Mouse (Mus musculus) forebrain, embryonic 15.5 days (tissue): ENCODE data around the gene Dach1. TPM values are rescaled to one million over a fixed set of nuclear protein-coding genes. Genes with fewer than 3 reads are reported as not detected.

Experiments used
- ATAC-seq: fragments of 200-750 bp; cut with Nextera tagmentation; replicated peaks from 2 replicates; pipeline ENCODE4 v1.8.0; 2017; ENCODE audit warnings: mild to moderate bottlenecking, moderate TSS enrichment, moderate library complexity
- H3K27ac ChIP-seq: fragments of 300-500 bp; sonication (generic); replicated peaks from 2 replicates; pipeline ENCODE4 v1.5.1; 2015; ENCODE audit warnings: mild to moderate bottlenecking, inconsistent platforms
- H3K27me3 ChIP-seq: fragments of 300-500 bp; sonication (generic); 2 replicates; pipeline ENCODE4 v1.6.1; 2015; ENCODE audit warnings: inconsistent platforms
- H3K36me3 ChIP-seq: fragments of 300-500 bp; sonication (generic); 2 replicates; pipeline ENCODE4 v1.6.1; 2015; ENCODE audit warnings: mild to moderate bottlenecking, inconsistent platforms
- H3K4me1 ChIP-seq: fragments of 300-500 bp; sonication (generic); 2 replicates; pipeline ENCODE4 v1.6.1; 2015; ENCODE audit warnings: inconsistent platforms
- H3K4me2 ChIP-seq: fragments of 300-500 bp; sonication (generic); replicated peaks from 2 replicates; pipeline ENCODE4 v1.6.1; 2015; ENCODE audit warnings: mild to moderate bottlenecking, inconsistent platforms
- H3K4me3 ChIP-seq: fragments of 300-500 bp; sonication (generic); 2 replicates; pipeline ENCODE4 v1.5.1; 2015; ENCODE audit warnings: mild to moderate bottlenecking, inconsistent platforms
- H3K9ac ChIP-seq: fragments of 300-500 bp; sonication (generic); replicated peaks from 2 replicates; pipeline ENCODE4 v1.6.1; 2015; ENCODE audit warnings: mild to moderate bottlenecking, inconsistent platforms
- H3K9me3 ChIP-seq: fragments of 300-500 bp; sonication (generic); 2 replicates; pipeline ENCODE4 v1.6.1; 2016; ENCODE audit warnings: inconsistent platforms
- WGBS: fragments of 180-500 bp; shearing (Covaris S2); methylation state at CpG from one replicate; pipeline ENCODE4 v1.1.7; 2015; ENCODE audit warnings: mixed read lengths; 5-methylcytosine and 5-hydroxymethylcytosine counted together
- polyA plus RNA-seq: library from polyadenylated mRNA; unstranded; fragments of >200 nt; fragmentation: Nextera tagmentation; extraction: Ambion mirVana; gene quantifications from 2 replicates; pipeline ENCODE4 v1.2.1, GENCODE M21; 2015

The Dach1 gene
- polyA plus RNA-seq, 1 experiment from 2014 or later, result 7.8 TPM

GRCm38 (mm10) chr14:97881976-97882375 is 287.6 kb downstream of the Dach1 start:
- H3K4me2 ChIP-seq, result no peak overlapping the region
- 40% methylated on average over 1 of the region's 1 CpGs for WGBS
- H3K9me3 ChIP-seq, result no peaks in the 10 kb centered on the region
- H3K36me3 ChIP-seq, result no peaks in the 10 kb centered on the region
- no peak overlapping the region for H3K4me3 ChIP-seq
- H3K27ac ChIP-seq, result no peak overlapping the region
- H3K9ac ChIP-seq, result no peak overlapping the region
- no peaks in the 10 kb centered on the region for H3K4me1 ChIP-seq
- H3K27me3 ChIP-seq, result no peaks in the 10 kb centered on the region
- ATAC-seq, result no peak

GRCm38 (mm10) chr14:97871001-97871400 is 298.6 kb downstream of the Dach1 start:
- Histone ChIP-seq H3K36me3 (no peaks in the 10 kb centered on the region), H3K4me1 (peaks cover 15% of the 10 kb centered on the region), H3K27me3 (no peaks in the 10 kb centered on the region), H3K27ac (no peak overlapping the region), H3K4me2 (no peak overlapping the region), H3K4me3 (no peak overlapping the region), H3K9ac (no peak overlapping the region), H3K9me3 (no peaks in the 10 kb centered on the region)
- ATAC-seq, result no peak
- 64% methylated on average over 2 of the region's 2 CpGs for WGBS

GRCm38 (mm10) chr14:97858384-97858783 is 311.2 kb downstream of the Dach1 start:
- Histone ChIP-seq H3K27ac (no peak overlapping the region), H3K4me3 (no peak overlapping the region), H3K9me3 (no peaks in the 10 kb centered on the region), H3K9ac (no peak overlapping the region), H3K4me2 (no peak overlapping the region), H3K27me3 (no peaks in the 10 kb centered on the region), H3K36me3 (no peaks in the 10 kb centered on the region), H3K4me1 (0 out of 2 replicates have a peak, but pooled peaks cover 3% of the 10 kb centered on the region)
- 30% methylated on average over 3 of the region's 3 CpGs for WGBS
- peak; percentile 55 for ATAC-seq

- no peak for ATAC-seq
- no peaks in the 10 kb centered on the region for H3K27me3 ChIP-seq
- WGBS, result 33% methylated on average over 2 of the region's 2 CpGs
Observed at GRCm38 (mm10) chr14:97857276-97857675, 312.3 kb downstream of the Dach1 start.

GRCm38 (mm10) chr14:97855345-97855744 is 314.2 kb downstream of the Dach1 start:
- Histone ChIP-seq H3K27ac (no peak overlapping the region), H3K9me3 (no peaks in the 10 kb centered on the region), H3K9ac (no peak overlapping the region), H3K4me3 (no peak overlapping the region), H3K4me1 (0 out of 2 replicates have a peak, but pooled peaks cover 3% of the 10 kb centered on the region), H3K4me2 (no peak overlapping the region), H3K36me3 (no peaks in the 10 kb centered on the region), H3K27me3 (no peaks in the 10 kb centered on the region)
- ATAC-seq, result no peak
- WGBS, result 59% methylated on average over 1 of the region's 1 CpGs

More at GRCm38 (mm10) chr14:97857276-97857675, 312.3 kb downstream of the Dach1 start:
- H3K4me3 ChIP-seq, result no peak overlapping the region
- no peaks in the 10 kb centered on the region for H3K9me3 ChIP-seq
- H3K4me1 ChIP-seq, result 0 out of 2 replicates have a peak, but pooled peaks cover 3% of the 10 kb centered on the region
- H3K36me3 ChIP-seq, result no peaks in the 10 kb centered on the region
- H3K4me2 ChIP-seq, result no peak overlapping the region
- H3K27ac ChIP-seq, result no peak overlapping the region
- no peak overlapping the region for H3K9ac ChIP-seq

GRCm38 (mm10) chr14:97850486-97850885 is 319.1 kb downstream of the Dach1 start:
- 75% methylated on average over 4 of the region's 4 CpGs for WGBS
- H3K4me1 ChIP-seq, result no peaks in the 10 kb centered on the region
- no peaks in the 10 kb centered on the region for H3K27me3 ChIP-seq
- no peak overlapping the region for H3K4me3 ChIP-seq
- H3K36me3 ChIP-seq, result no peaks in the 10 kb centered on the region
- H3K9me3 ChIP-seq, result no peaks in the 10 kb centered on the region
- H3K27ac ChIP-seq, result no peak overlapping the region
- no peak overlapping the region for H3K9ac ChIP-seq
- no peak overlapping the region for H3K4me2 ChIP-seq
- no peak for ATAC-seq

GRCm38 (mm10) chr14:97847641-97848040 is 321.9 kb downstream of the Dach1 start:
- H3K4me2 ChIP-seq, result no peak overlapping the region
- 68% methylated on average over 1 of the region's 1 CpGs for WGBS
- no peaks in the 10 kb centered on the region for H3K36me3 ChIP-seq
- H3K9me3 ChIP-seq, result no peaks in the 10 kb centered on the region
- H3K4me1 ChIP-seq, result no peaks in the 10 kb centered on the region
- H3K4me3 ChIP-seq, result no peak overlapping the region
- H3K27me3 ChIP-seq, result no peaks in the 10 kb centered on the region
- no peak for ATAC-seq
- H3K9ac ChIP-seq, result no peak overlapping the region
- H3K27ac ChIP-seq, result no peak overlapping the region

GRCm38 (mm10) chr14:97839275-97839674 is 330.3 kb downstream of the Dach1 start:
- WGBS, result 90% methylated on average over 5 of the region's 5 CpGs
- ATAC-seq, result no peak

GRCm38 (mm10) chr14:97829865-97830264 is 339.7 kb downstream of the Dach1 start:
- 88% methylated on average over 3 of the region's 3 CpGs for WGBS
- no peaks in the 10 kb centered on the region for H3K36me3 ChIP-seq

More at GRCm38 (mm10) chr14:97839275-97839674, 330.3 kb downstream of the Dach1 start:
- H3K4me2 ChIP-seq, result no peak overlapping the region
- H3K4me3 ChIP-seq, result no peak overlapping the region
- no peak overlapping the region for H3K9ac ChIP-seq
- H3K27me3 ChIP-seq, result no peaks in the 10 kb centered on the region
- no peak overlapping the region for H3K27ac ChIP-seq
- H3K4me1 ChIP-seq, result no peaks in the 10 kb centered on the region
- H3K9me3 ChIP-seq, result no peaks in the 10 kb centered on the region
- no peaks in the 10 kb centered on the region for H3K36me3 ChIP-seq

GRCm38 (mm10) chr14:97814555-97815175 is 354.9 kb downstream of the Dach1 start:
- Histone ChIP-seq H3K4me3 (no peak overlapping the region), H3K4me2 (no peak overlapping the region), H3K27me3 (no peaks in the 10 kb centered on the region), H3K9me3 (no peaks in the 10 kb centered on the region), H3K4me1 (peaks cover 10% of the 10 kb centered on the region), H3K36me3 (no peaks in the 10 kb centered on the region), H3K27ac (no peak overlapping the region), H3K9ac (no peak overlapping the region)
- peak; percentile 87 for ATAC-seq
- 31% methylated on average over 7 of the region's 7 CpGs for WGBS

More at GRCm38 (mm10) chr14:97829865-97830264, 339.7 kb downstream of the Dach1 start:
- Histone ChIP-seq H3K4me2 (no peak overlapping the region), H3K9ac (no peak overlapping the region), H3K27me3 (no peaks in the 10 kb centered on the region), H3K4me1 (no peaks in the 10 kb centered on the region), H3K9me3 (no peaks in the 10 kb centered on the region), H3K4me3 (no peak overlapping the region), H3K27ac (no peak overlapping the region)
- no peak for ATAC-seq

GRCm38 (mm10) chr14:97813557-97813956 is 356.0 kb downstream of the Dach1 start:
- peak; percentile 66; the same call in 1 of the 2 replicates for ATAC-seq
- Histone ChIP-seq H3K9me3 (no peaks in the 10 kb centered on the region), H3K4me3 (no peak overlapping the region), H3K9ac (no peak overlapping the region), H3K27ac (no peak overlapping the region), H3K4me2 (peak overlapping the region; percentile 19), H3K27me3 (no peaks in the 10 kb centered on the region), H3K4me1 (peaks cover 10% of the 10 kb centered on the region), H3K36me3 (no peaks in the 10 kb centered on the region)
- WGBS, result 38% methylated on average over 11 of the region's 11 CpGs

- H3K27ac ChIP-seq, result no peak overlapping the region
- no peaks in the 10 kb centered on the region for H3K36me3 ChIP-seq
- no peak for ATAC-seq
- WGBS, result 89% methylated on average over 5 of the region's 5 CpGs
- H3K9ac ChIP-seq, result no peak overlapping the region
- no peaks in the 10 kb centered on the region for H3K27me3 ChIP-seq
- H3K4me1 ChIP-seq, result no peaks in the 10 kb centered on the region
- no peak overlapping the region for H3K4me2 ChIP-seq
- H3K9me3 ChIP-seq, result no peaks in the 10 kb centered on the region
- no peak overlapping the region for H3K4me3 ChIP-seq
Observed at GRCm38 (mm10) chr14:97795385-97795952, 374.1 kb downstream of the Dach1 start.
